Mouse (Mus musculus) small intestine, adult 2 months (tissue): Measurements from ENCODE around the gene Cenpf.

ENCODE experiments used
- CTCF ChIP-seq: fragments of 200-500 bp; IDR thresholded peaks from 2 replicates; pipeline ENCODE4 v1.5.1; 2012; ENCODE audit warnings: low read depth, mild to moderate bottlenecking, control low read depth, inconsistent platforms, low read length, moderate library complexity, mixed read lengths; ENCODE audit not compliant: insufficient replicate concordance, insufficient read length; ENCODE audit errors: extremely low read depth
- POLR2A ChIP-seq: fragments of 200-500 bp; IDR thresholded peaks from 2 replicates; pipeline ENCODE4 v1.6.1; 2012; ENCODE audit warnings: low read depth, mild to moderate bottlenecking, control low read depth, inconsistent platforms, low read length, moderate library complexity

DNA sequence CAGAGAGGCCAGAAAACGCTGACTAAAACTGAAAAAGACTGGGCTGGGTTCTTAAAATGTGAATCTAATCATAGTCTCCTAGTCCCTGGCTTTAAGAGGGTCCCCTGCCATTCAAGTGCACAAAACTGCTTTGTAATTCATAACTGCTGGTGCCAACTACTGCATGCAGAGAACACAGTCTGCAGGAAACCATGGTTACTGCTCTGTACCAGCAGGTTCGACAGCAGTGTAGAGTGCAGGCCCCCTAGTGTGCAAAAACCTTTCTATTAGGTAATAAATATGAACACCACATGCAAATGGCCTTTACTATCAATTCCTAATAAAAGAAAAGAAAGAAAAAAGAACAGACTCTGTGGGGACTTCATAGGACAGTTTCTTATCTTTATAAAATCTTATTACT is 42.5 kb downstream of the Cenpf start:
- no peak for TF ChIP-seq CTCF
- no peak for TF ChIP-seq POLR2A
